Mouse (Mus musculus) limb, embryonic 11.5 days (tissue): ENCODE data around the gene Mapk8ip2. TPM values are rescaled to one million over a fixed set of nuclear protein-coding genes. Genes with fewer than 3 reads are reported as not detected.

ENCODE experiments used
- ATAC-seq: fragments of 200-750 bp; cut with Nextera tagmentation; 2 replicates; pipeline ENCODE4 v1.8.0; 2017; ENCODE audit warnings: low read depth; ENCODE audit not compliant: insufficient number of reproducible peaks, low FRiP score, low TSS enrichment
- DNase-seq: peaks from one replicate; pipeline ENCODE4 v3.0.0-alpha.2; 2015; ENCODE audit warnings: low spot score
- H3K27ac ChIP-seq: fragments of 300-500 bp; sonication (generic); replicated peaks from 2 replicates; pipeline ENCODE4 v1.5.1; 2014; ENCODE audit warnings: low read depth, mild to moderate bottlenecking, low read length
- H3K27me3 ChIP-seq: fragments of 300-500 bp; sonication (generic); 2 replicates; pipeline ENCODE4 v1.6.1; 2014; ENCODE audit warnings: mild to moderate bottlenecking, low read length, mixed read lengths; ENCODE audit not compliant: control insufficient read depth, insufficient read depth
- H3K36me3 ChIP-seq: fragments of 300-500 bp; sonication (generic); 2 replicates; pipeline ENCODE4 v1.6.1; 2014; ENCODE audit warnings: mild to moderate bottlenecking, low read length, moderate library complexity, mixed read lengths; ENCODE audit not compliant: control insufficient read depth, insufficient read depth
- H3K4me1 ChIP-seq: fragments of 300-500 bp; sonication (generic); 2 replicates; pipeline ENCODE4 v1.6.1; 2014; ENCODE audit warnings: low read length, mixed read lengths; ENCODE audit not compliant: control insufficient read depth, insufficient read depth
- H3K4me2 ChIP-seq: fragments of 300-500 bp; sonication (generic); 2 replicates; pipeline ENCODE4 v1.6.1; 2014; ENCODE audit warnings: low read depth, mild to moderate bottlenecking, moderate library complexity; ENCODE audit not compliant: severe bottlenecking
- H3K4me3 ChIP-seq: fragments of 300-500 bp; sonication (generic); 2 replicates; pipeline ENCODE4 v1.5.1; 2014; ENCODE audit warnings: low read depth, low read length
- H3K9ac ChIP-seq: fragments of 300-500 bp; sonication (generic); 2 replicates; pipeline ENCODE4 v1.6.1; 2014; ENCODE audit warnings: mild to moderate bottlenecking, low read length
- H3K9me3 ChIP-seq: fragments of 300-500 bp; sonication (generic); 2 replicates; pipeline ENCODE4 v1.6.1; 2016; ENCODE audit warnings: low read length; ENCODE audit not compliant: control insufficient read depth
- whole genome bisulfite sequencing: fragments of 180-500 bp; shearing (Covaris S2); extraction: QIAGEN DNeasy Blood & Tissue Kit; methylation state at CpG from one replicate; pipeline ENCODE4 v1.1.7; 2014; 5-methylcytosine and 5-hydroxymethylcytosine counted together
- polyA plus RNA-seq: library from polyadenylated mRNA; unstranded; fragments of >200 nt; fragmentation: Nextera tagmentation; extraction: Ambion mirVana; gene quantifications from 2 replicates; pipeline ENCODE4 v1.2.1, GENCODE M21; 2014

Mapk8ip2 gene
- 1.3 and 1.5 TPM in 2 replicates for polyA plus RNA-seq

DNA sequence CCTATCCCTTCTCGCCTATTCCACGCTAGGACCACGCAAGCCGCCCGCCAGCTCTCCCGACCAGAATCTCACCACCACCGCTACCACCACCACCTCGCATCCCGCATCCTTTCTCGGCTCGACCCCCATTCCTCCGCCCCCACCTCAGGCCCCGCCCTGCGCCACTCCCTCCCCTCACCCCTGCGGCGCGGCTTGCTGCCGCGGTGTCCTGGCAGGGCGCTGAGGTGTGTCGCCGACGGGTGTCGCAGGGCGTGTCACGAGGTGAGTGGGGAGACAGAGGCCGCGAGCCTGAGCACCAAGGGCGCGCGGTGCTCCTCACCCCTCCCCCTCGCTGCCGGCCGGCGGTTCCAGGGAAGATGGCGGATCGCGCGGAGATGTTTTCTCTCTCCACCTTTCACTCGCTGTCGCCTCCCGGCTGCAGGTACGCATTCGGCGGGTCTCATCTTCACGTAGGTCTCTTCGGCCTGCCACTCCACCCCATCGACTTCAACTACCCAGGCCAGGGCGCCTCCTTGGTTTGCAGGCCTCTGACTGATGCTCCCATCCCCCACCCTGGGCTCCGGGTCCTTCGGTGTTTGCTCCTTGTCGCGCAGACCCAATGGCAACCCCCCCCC lies at the start of gene Mapk8ip2:
Gene Mapk8ip2, plus strand, starts transcription at position 49 of the 614 bp plus-strand sequence.
- DNase-seq (peak; percentile 39), ATAC-seq (peak; percentile 40; the same call in 1 of the 2 replicates)
- peak within 1 kb of the TSS; percentile 49 for H3K4me3 ChIP-seq
- H3K27me3 ChIP-seq, result peaks cover 8% of the 10 kb centered on the region
- H3K36me3 ChIP-seq, result no peaks in the 10 kb centered on the region
- 0 out of 2 replicates have a peak, but pooled peaks cover 4% of the 10 kb centered on the region for H3K4me1 ChIP-seq
- H3K9me3 ChIP-seq, result no peaks in the 10 kb centered on the region
- peak within 1 kb of the TSS; percentile 88 for H3K4me2 ChIP-seq
- H3K9ac ChIP-seq, result no peak within 1 kb of the TSS
- under 1% methylated on average over 51 of the region's 53 CpGs for WGBS
- H3K27ac ChIP-seq, result no peak within 1 kb of the TSS

DNA sequence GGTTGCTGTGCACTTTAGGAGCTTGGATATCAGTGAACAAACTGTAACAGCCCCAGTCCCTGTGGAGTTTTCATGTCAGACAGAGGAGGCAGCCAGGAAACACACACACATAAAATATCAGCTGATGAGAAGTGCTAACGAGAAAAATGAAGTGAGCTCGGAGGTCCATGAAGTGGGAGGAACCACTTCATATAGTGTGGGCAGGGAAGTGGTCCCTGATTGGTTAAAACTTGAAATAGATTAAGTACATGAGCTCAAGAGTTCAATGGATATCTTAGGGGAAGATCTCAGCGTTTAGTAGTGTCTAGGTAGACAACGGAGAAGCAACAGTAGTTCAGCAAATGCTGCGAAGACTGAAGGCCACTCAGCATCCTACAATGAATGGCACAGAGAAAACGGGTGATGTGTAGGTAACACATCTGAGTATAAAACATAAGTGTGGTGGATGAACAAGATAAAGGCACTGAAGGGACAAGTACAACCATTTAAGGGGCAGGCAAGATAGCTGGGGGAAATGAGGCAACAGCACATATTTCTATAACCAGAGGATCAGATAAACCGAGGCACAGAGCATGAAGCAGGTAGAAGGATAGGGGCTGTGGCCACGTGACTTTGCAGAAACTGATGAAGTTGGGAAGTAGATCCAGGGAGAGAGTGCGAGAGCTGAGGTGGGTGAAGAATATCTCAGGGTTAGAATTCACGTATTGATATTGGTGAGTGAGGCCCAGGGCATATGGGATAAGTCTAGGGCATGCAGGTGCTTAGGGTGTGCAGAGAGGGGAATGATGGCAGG lies 48.7 kb upstream of the Mapk8ip2 start:
- WGBS, result 84% methylated on average over 10 of the region's 10 CpGs
- no peak overlapping the region for H3K4me3 ChIP-seq

DNA sequence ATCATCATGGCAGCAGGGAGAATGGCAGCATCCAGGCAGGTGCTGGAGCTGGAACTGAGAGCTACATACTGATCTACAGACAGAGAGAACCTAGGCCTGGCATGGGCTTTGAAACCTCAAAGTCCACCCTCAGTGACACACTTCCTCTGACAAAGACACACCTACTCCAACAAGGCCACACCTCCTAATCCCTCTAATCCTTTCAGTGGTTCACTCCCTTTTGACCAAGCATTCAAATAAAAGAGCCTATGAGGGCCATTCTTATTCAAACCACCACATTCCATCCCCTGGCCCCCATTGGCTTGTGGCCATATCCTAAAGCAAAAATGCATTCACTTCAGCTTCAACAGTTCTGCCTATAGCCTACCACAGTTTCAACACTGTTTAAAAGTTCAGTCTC lies 47.0 kb upstream of the Mapk8ip2 start:
- Histone ChIP-seq H3K9me3 (no peaks in the 10 kb centered on the region), H3K4me2 (no peak overlapping the region), H3K27me3 (no peaks in the 10 kb centered on the region), H3K4me1 (no peaks in the 10 kb centered on the region), H3K4me3 (no peak overlapping the region), H3K36me3 (no peaks in the 10 kb centered on the region), H3K27ac (no peak overlapping the region), H3K9ac (no peak overlapping the region)
- ATAC-seq (no peak), DNase-seq (no peak)

More for the DNA sequence above, 48.7 kb upstream of the Mapk8ip2 start:
- H3K36me3 ChIP-seq, result no peaks in the 10 kb centered on the region
- no peak for ATAC-seq
- no peaks in the 10 kb centered on the region for H3K4me1 ChIP-seq
- H3K4me2 ChIP-seq, result no peak overlapping the region
- no peaks in the 10 kb centered on the region for H3K9me3 ChIP-seq
- no peak for DNase-seq
- H3K27me3 ChIP-seq, result no peaks in the 10 kb centered on the region
- no peak overlapping the region for H3K27ac ChIP-seq
- H3K9ac ChIP-seq, result no peak overlapping the region

DNA sequence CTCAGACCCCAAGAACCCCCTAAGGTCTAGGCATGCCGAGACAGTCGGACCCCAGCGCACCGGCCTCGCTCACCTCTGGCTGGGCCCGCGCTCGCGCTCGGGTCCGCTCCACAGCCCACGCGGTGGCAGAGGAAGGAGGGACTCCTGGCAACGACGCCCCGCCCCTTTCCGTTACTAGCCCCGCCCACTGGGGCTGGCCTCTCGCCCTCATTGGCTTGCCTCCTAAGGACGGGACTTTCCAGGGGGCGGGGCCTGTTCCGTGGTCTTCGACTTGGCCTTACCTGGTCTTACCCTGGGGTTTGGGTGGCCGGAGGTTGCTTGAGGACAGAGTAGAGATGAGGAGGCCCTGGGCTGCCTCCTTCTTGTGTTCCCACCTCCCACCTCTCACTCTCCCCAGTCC lies 43.6 kb upstream of the Mapk8ip2 start, which contains the start of gene Syce3:
Gene Syce3, minus strand, starts transcription at position 386 of the 400 bp plus-strand sequence.
- Histone ChIP-seq H3K36me3 (no peaks in the 10 kb centered on the region), H3K9ac (no peak within 1 kb of the TSS), H3K4me3 (no peak within 1 kb of the TSS), H3K4me1 (no peaks in the 10 kb centered on the region), H3K4me2 (no peak within 1 kb of the TSS), H3K9me3 (no peaks in the 10 kb centered on the region), H3K27ac (no peak within 1 kb of the TSS), H3K27me3 (no peaks in the 10 kb centered on the region)
- 82% methylated on average over 24 of the region's 24 CpGs for WGBS
- ATAC-seq (0 out of 2 replicates have a peak, but pooled peaks have one; percentile 35), DNase-seq (no peak)

DNA sequence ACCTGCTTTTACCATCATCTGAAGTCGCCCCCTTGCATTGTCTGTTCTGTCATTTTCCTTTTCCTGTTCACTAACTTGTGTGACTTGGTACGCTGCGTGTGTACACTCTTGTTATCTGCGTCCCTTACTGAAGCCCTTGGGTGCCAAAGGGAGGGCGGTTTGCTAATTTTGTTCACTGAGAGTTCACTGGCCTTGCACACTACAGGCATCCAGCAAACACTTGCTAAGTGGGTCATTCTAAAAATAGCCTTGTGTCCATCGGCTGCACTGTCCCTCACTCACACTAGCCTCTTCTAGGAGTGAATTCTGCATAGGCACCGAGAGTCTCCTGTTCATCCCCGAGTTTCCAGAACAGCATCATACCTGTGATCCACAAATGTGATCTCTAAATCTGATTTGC lies 38.4 kb upstream of the Mapk8ip2 start:
- Histone ChIP-seq H3K27ac (no peak overlapping the region), H3K36me3 (no peaks in the 10 kb centered on the region), H3K4me1 (no peaks in the 10 kb centered on the region), H3K4me2 (no peak overlapping the region), H3K9ac (no peak overlapping the region), H3K27me3 (no peaks in the 10 kb centered on the region), H3K4me3 (no peak overlapping the region), H3K9me3 (no peaks in the 10 kb centered on the region)
- 89% methylated on average over 8 of the region's 8 CpGs for WGBS
- DNase-seq (no peak), ATAC-seq (no peak)

DNA sequence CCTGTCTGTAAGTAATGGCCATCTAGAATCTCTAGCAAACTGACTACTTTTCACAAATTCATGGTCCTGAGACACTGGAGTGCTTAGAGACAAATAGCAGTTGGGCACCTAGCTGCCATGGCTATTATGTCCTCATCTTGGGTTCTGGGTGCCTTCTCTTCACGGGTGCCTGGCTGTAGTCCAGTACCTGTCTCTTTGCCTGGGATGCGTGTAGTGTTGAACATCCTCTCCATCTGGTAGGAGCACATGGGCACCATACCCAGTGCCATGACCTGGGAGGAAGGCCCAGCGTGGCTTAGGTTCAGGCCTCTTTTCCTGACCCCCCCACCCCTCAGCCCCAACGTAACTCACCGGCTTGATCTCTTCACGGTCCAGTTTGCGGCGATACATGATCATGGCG lies 31.8 kb upstream of the Mapk8ip2 start:
- Histone ChIP-seq H3K4me1 (peaks cover 9% of the 10 kb centered on the region), H3K36me3 (peaks cover 2% of the 10 kb centered on the region; the same call in 1 of the 2 replicates), H3K4me3 (no peak overlapping the region), H3K9ac (no peak overlapping the region), H3K27ac (no peak overlapping the region), H3K4me2 (no peak overlapping the region), H3K9me3 (no peaks in the 10 kb centered on the region), H3K27me3 (no peaks in the 10 kb centered on the region)
- WGBS, result 95% methylated on average over 9 of the region's 9 CpGs
- no peak for DNase-seq
- ATAC-seq, result no peak

DNA sequence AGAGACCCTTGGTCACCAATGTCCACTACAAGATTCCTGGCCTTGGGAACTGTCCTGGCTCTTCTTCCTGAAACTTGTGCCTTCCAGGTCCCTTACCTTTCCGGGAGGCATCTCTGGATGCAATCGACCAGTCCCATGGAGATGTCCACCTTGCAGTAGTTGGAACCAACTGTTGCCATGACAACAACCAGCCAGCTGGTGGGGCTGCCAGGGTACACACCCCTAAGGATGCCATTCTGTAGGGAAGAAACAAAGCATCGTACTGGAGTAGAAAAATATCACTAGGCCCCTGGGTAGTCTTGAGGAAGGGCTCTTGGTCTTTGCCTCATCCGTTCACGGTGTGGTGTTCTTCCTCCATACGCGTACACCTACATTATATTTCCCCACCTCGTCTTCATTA lies 29.1 kb upstream of the Mapk8ip2 start:
- peaks cover 9% of the 10 kb centered on the region for H3K4me1 ChIP-seq
- no peak overlapping the region for H3K9ac ChIP-seq
- H3K36me3 ChIP-seq, result peaks cover 2% of the 10 kb centered on the region; the same call in 1 of the 2 replicates
- H3K4me2 ChIP-seq, result no peak overlapping the region
- WGBS, result 86% methylated on average over 8 of the region's 8 CpGs
- H3K27ac ChIP-seq, result no peak overlapping the region
- H3K9me3 ChIP-seq, result no peaks in the 10 kb centered on the region
- no peak for ATAC-seq
- no peaks in the 10 kb centered on the region for H3K27me3 ChIP-seq
- no peak for DNase-seq
- no peak overlapping the region for H3K4me3 ChIP-seq

DNA sequence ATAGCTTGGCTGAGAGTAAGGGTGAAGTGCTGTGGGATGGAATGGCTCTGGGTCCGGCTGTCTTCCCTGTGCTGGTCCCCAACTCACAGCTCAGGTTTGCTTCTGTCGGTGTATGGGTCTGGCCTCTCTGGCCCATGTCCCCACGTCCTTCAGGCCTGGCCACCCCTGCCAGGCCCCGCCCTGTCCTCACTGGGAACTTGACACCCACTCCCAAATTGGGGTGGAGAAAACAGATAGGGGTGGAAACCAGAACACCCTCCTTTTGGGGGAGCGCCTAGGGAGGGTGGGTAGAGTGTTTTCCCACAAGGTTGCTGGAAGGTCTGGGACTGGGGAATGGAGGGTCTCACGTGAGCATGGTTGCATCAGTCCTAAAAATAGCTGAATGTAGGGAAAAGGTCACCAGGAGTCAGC lies 28.0 kb upstream of the Mapk8ip2 start, which contains the start of gene Cpt1b:
Gene Cpt1b, minus strand, starts transcription at position 153 of the 411 bp plus-strand sequence.
- H3K36me3 ChIP-seq, result peaks cover 2% of the 10 kb centered on the region; the same call in 1 of the 2 replicates
- no peak within 1 kb of the TSS for H3K27ac ChIP-seq
- H3K9ac ChIP-seq, result no peak within 1 kb of the TSS
- 14% methylated on average over 6 of the region's 6 CpGs for WGBS
- H3K4me3 ChIP-seq, result no peak within 1 kb of the TSS
- H3K9me3 ChIP-seq, result no peaks in the 10 kb centered on the region
- peak within 1 kb of the TSS; percentile 25; the same call in 1 of the 2 replicates for H3K4me2 ChIP-seq
- DNase-seq (no peak), ATAC-seq (no peak)
- H3K27me3 ChIP-seq, result no peaks in the 10 kb centered on the region
- peaks cover 9% of the 10 kb centered on the region for H3K4me1 ChIP-seq
